ENCODE assay signal across 17 mouse cellular contexts in genomic region chr5:81661611-81662390, GRCm38 (mm10).
DNase-seq lines count a peak whose midpoint lies in the region; ATAC-seq lines count a peak whose summit lies in the region.
"Had no signal": no experiment of that assay in that cellular context is flagged by ENCODE, and none has a peak within 500 bp of the region (broad histone marks: within the 10 kb centered on the region; RNA-seq: fewer than 3 reads in every experiment).

No protein-coding gene starts in this region.

- no peak overlapping the region for H3K4me3 ChIP-seq in neural tube, embryonic 11.5 days (ENCODE audit: low read depth, low read length)
- no peak overlapping the region for H3K4me3 ChIP-seq in hindbrain, embryonic 10.5 days
- H3K4me3 ChIP-seq in midbrain, embryonic 13.5 days (replicated peaks) = no peak overlapping the region
- H3K4me3 ChIP-seq: erythroblast, embryonic 14.5 days; liver, embryonic 12.5 days had no signal

- no peak for DNase-seq in neural tube, embryonic 11.5 days (ENCODE audit: low spot score)
- no peak for DNase-seq in neural tube, embryonic 10.5 days (ENCODE audit: extremely low spot score, low spot score)
- peak; percentile 6 for DNase-seq in hindbrain, embryonic 10.5 days (ENCODE audit: low spot score)
- DNase-seq in retina, postnatal 1 day = peak; percentile 92
- no peak for DNase-seq in ovary, postnatal 10 days (ENCODE audit: low spot score)
- no peak for DNase-seq in natural killer cell, adult 2 months (ENCODE audit: low spot score in 2 of 2)
- DNase-seq in cerebellum, adult 18-20 months = no peak
- DNase-seq: adrenal gland, postnatal 25 days; kidney, postnatal 10 days; right cerebral cortex, adult 18-20 months; spleen, adult 18-20 months; thymus, postnatal 4 days had no signal

- no peak overlapping the region for H3K4me2 ChIP-seq in neural tube, embryonic 11.5 days (ENCODE audit: low read depth)
- no peak overlapping the region for H3K4me2 ChIP-seq in midbrain, embryonic 13.5 days (replicated peaks)
- H3K4me2 ChIP-seq: liver, embryonic 12.5 days had no signal

- H3K4me1 ChIP-seq in neural tube, embryonic 11.5 days (ENCODE audit: control insufficient read depth, insufficient read depth, low read length) = no peaks in the 10 kb centered on the region
- peaks cover 8% of the 10 kb centered on the region for H3K4me1 ChIP-seq in hindbrain, embryonic 10.5 days (replicated peaks)
- H3K4me1 ChIP-seq in midbrain, embryonic 13.5 days (replicated peaks) = peaks cover 9% of the 10 kb centered on the region
- H3K4me1 ChIP-seq: liver, embryonic 12.5 days had no signal

- H3K9me3 ChIP-seq in neural tube, embryonic 11.5 days (ENCODE audit: control insufficient read depth, low read length) = no peaks in the 10 kb centered on the region
- H3K9me3 ChIP-seq in hindbrain, embryonic 10.5 days = 0 out of 2 replicates have a peak, but pooled peaks cover 2% of the 10 kb centered on the region
- H3K9me3 ChIP-seq in midbrain, embryonic 13.5 days = no peaks in the 10 kb centered on the region
- H3K9me3 ChIP-seq: liver, embryonic 12.5 days had no signal

- peak; percentile 38; the same call in 1 of the 2 replicates for ATAC-seq in neural tube, embryonic 11.5 days (ENCODE audit: insufficient read depth, low FRiP score, low TSS enrichment)
- peak; percentile 84 for ATAC-seq in midbrain, embryonic 13.5 days
- ATAC-seq: liver, embryonic 12.5 days; lung, postnatal 0 days had no signal

- no peak overlapping the region for H3K9ac ChIP-seq in neural tube, embryonic 11.5 days (ENCODE audit: low read length)
- H3K9ac ChIP-seq in midbrain, embryonic 13.5 days (replicated peaks) = no peak overlapping the region
- H3K9ac ChIP-seq: liver, embryonic 12.5 days had no signal

- no peak overlapping the region for H3K27ac ChIP-seq in neural tube, embryonic 11.5 days (ENCODE audit: low read depth, low read length)
- H3K27ac ChIP-seq in hindbrain, embryonic 10.5 days = no peak overlapping the region
- peak overlapping the region; percentile 20; the same call in 1 of the 2 replicates for H3K27ac ChIP-seq in midbrain, embryonic 13.5 days
- H3K27ac ChIP-seq: liver, embryonic 12.5 days; stomach, postnatal 0 days had no signal

- 33% methylated on average over 6 of the region's 6 CpGs for WGBS in neural tube, embryonic 11.5 days
- 39% methylated on average over 6 of the region's 6 CpGs for WGBS in hindbrain, embryonic 10.5 days
- 19% methylated on average over 6 of the region's 6 CpGs for WGBS in midbrain, embryonic 13.5 days

- no peaks in the 10 kb centered on the region for H3K27me3 ChIP-seq in neural tube, embryonic 11.5 days (ENCODE audit: control insufficient read depth, insufficient read depth, low read length)
- H3K27me3 ChIP-seq in hindbrain, embryonic 10.5 days (ENCODE audit: insufficient read depth, poor library complexity, severe bottlenecking) = no peaks in the 10 kb centered on the region
- H3K27me3 ChIP-seq in midbrain, embryonic 13.5 days = no peaks in the 10 kb centered on the region
- H3K27me3 ChIP-seq: liver, embryonic 12.5 days had no signal

- H3K36me3 ChIP-seq in neural tube, embryonic 11.5 days (ENCODE audit: control insufficient read depth, insufficient read depth, low read length) = no peaks in the 10 kb centered on the region
- H3K36me3 ChIP-seq in hindbrain, embryonic 10.5 days = peaks cover 3% of the 10 kb centered on the region; the same call in 1 of the 2 replicates
- H3K36me3 ChIP-seq in midbrain, embryonic 13.5 days = peaks cover 2% of the 10 kb centered on the region; the same call in 1 of the 2 replicates
- H3K36me3 ChIP-seq: liver, embryonic 12.5 days had no signal

Comparison
In these comparisons a context has a peak if more than half of its experiments do, and no peak if none do; other contexts are left out.
1. DNase-seq: peak in hindbrain, embryonic 10.5 days (single experiment) and retina, postnatal 1 day (single experiment); none in neural tube, embryonic 11.5 days (single experiment), neural tube, embryonic 10.5 days (single experiment), ovary, postnatal 10 days (single experiment), natural killer cell, adult 2 months (0 of 2) and cerebellum, adult 18-20 months (0 of 2).